Mouse (Mus musculus): ENCODE results near the gene Cavin2.

Cavin2 gene

DNA sequence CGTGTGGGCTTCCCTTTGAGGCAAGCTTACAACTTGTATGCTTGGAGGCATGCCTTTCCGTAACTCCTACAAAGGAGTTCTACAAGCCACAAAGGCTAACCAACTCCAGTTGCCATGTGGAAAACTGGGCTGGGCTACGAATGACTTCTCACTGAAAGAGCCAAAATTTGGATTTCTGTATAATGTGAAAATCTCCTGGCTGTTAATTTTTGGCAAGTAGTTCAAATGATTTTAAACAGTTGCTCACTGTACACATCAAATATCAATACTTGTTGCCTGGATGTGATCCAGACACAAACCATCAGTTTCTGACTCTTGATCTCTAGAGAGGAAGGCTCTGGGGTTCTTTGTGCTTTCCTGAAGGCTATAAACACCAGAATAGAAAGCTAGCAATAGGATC, 18.1 kb downstream of the Cavin2 start:
- DNase-seq (ENCODE audit: low read depth, low spot score): no peak

DNA sequence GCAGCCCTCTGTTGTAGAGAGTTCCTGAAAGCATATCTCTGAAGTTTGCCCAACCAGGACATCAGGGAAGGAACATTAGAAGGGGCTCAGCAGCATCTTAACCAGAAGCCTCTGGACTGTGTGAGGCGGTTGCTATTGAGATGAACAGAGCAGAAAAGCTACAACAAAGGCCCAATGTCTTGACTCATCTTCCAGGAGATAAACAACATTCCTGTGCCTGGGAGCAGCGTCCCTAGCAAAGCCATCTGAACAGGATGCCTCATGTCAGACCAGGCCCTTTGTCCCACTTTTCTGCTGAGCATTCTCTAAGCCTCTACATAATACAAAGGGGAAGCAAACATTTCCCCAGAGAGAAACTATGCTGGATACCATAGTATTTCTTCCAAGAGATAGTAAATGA, 26.6 kb downstream of the Cavin2 start:
- no peak for DNase-seq (ENCODE audit: low read depth, low spot score)

DNA sequence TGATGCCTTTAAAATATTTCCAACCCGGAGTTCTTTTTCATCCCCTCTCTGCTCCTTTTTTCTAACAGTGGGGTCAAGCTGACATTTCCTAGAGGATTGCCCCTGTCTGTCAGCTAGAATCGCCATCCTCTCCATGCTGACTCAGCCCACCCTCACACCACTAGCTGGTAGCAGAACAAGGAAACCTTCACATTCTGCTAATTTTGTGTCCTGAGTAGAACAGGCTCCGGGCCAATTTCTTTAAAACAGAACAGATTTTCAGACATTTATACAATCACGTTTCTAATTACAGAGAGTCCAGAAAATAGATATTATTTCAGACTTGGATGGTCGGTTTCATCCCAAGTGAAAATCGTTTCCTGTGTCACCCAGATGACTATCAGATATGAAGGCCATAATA, 34.6 kb downstream of the Cavin2 start:
- no peak for DNase-seq (ENCODE audit: low read depth, low spot score)

DNA sequence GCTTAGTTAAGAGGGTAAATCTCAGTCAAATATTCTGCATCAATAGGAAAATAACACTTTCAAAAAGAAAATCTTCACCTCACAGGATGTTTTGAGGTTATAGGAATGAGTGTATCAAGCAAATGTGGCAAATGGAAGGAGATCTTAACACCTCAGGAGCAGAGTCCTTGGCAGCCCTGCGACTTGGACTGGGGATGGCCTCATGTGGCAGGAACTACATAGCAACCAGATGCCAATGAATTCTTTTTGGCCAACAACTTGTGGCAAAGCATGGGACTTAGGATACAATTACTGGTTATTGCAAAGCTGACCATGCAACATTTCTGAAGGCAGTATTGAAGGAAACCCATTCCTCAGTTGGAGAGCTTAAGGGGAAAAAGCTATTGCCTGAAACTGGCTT, 39.6 kb downstream of the Cavin2 start:
- DNase-seq (ENCODE audit: low read depth, low spot score): no peak

DNA sequence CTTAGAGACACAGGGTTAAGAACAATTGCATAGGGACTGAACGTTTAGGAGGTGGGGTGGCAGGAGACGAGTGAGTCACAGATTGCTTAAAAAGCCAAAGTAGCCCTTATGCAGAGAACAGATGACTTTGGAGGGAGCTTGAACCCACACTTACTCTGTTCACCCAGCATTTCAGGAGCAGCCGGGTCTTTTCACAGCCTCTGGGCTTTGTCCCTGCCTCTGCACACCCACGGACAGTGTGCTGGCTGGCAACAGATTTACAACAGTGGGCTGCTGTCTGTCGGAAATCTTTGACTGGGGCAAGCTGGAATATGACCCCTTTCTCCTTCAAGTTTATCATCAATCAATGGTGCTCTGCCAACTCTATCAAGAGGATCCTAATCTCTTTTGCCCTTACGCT, 44.1 kb downstream of the Cavin2 start:
- DNase-seq (ENCODE audit: low read depth, low spot score): no peak

DNA sequence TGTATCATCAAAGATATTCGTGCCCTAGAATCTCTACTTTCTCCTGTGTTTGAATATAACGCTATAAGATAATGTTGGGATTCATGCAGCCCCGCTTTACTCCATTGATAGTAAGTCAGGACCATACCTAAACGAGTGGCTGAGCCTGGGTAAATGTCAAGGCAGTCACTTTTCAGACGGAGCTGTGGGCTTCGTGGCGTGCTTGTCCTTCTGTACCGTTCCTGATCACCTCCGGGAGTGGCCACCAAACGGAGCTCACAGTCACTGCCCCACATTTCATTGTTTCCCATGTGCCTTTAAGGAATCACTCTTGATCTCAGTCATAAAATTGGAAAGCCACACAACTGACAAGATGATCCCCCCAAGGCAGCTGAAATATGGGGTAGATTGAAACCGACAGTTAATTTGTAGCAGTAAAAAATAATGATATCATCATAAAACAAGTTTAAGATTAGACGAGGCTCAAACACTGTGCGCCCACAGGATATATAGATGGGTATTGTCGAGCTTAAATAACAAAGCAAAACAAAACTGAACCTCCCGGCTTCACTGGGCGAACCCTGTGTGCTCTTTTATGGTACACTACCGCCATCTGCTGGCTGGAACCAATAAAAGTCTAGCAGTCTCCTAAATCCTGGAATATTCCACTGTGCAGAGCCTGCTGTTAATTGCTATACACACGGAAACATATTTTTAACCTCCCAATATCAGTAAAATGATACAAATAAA, 44.8 kb downstream of the Cavin2 start:
- DNase-seq (ENCODE audit: low read depth, low spot score): peak; percentile 66

DNA sequence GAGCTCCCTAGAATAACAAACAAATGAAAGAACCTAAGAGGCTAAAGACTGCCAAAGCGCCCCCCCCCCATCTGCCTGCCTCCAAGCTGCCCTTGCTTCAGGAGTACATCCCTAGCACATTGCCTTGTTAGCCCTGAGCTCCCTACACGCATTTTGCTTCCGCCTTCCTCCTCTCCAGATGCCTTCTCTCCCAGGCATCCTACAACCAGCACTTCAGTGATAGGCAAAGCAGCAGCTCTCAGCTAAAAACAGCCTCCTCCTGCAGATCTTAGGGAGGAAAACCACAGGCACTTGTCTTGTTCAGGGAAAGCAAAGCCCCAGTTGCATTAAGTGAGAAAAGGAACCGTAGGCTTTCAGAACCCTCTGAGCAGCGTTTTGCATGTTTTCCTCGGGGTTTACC, 45.4 kb downstream of the Cavin2 start:
- DNase-seq (ENCODE audit: low read depth, low spot score): no peak

DNA sequence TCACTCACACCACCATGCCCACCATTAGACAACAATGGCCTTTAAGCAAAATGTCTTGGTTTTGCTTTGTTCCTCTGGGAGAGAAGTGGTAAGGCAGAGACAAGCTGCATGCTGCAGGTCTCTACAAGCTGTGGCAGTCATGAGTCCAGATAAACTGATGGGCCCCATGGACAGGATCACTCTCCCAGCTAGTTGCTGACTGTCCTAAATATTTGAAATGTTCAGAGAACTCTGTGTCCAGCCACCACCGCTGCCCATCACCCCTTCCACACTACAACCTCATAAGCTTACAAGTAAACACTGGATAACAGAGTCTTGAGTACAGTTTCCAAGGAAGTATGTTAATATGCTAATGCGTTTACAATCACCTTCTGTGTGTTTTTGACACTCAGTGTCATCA, 46.2 kb downstream of the Cavin2 start:
- no peak for DNase-seq (ENCODE audit: low read depth, low spot score)

DNA sequence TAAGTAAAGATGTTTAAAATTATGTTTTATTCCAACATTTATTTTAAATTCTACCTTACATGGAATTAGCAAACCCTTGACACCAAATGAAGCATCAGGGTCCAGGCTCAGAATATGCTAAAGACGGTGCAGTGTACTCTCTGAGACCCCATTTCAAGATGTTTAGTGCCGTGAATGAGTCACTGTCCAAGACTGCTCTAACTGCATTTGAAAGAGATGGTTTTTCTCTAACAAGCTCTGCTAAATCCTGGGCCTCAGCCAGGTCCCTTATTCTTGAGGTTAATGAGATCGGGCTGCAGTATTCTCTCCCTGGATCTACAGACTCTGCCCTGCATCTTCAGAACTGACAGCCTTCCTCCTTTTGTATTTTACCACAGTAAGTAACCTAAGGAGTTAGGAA, 55.2 kb downstream of the Cavin2 start:
- no peak for DNase-seq (ENCODE audit: low read depth, low spot score)

DNA sequence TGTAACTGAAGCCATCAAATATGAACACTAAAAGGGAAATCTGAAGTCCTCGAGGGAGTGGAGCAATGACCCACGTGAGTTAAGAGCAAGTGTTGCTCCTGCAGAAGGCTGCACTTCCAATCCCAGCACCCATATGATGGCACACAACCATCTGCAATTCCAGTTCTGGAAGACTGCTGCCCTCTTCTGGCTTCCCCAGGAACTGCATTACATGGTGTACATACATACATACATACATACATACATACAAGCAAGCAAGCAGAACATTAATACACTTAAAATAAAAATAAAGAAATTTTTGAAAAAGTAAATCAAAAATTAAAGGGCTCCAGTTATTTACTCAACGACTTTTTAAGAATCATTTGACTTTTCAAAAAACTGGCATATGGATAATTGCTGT, 58.7 kb downstream of the Cavin2 start:
- peak; percentile 19 for DNase-seq (ENCODE audit: low read depth, low spot score)

DNA sequence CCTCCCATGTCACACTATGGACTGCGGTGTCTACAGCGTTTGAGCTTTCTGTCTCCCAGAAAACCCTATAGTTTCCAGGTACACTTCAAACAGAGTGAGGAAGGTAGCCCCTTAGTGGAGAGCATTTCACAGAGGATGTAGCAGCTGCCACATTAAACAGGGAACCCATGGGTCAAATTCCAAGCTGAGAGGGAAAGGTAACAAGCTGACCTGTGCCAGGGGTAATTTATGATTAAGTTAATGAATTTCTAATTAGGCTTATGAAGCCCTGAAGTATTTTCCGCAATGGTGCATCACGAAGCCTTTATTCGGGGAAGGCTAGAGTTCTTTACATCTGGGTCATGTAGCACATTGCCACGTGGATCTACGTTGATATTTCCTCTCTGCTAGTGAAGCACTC, 59.7 kb downstream of the Cavin2 start:
- no peak for DNase-seq (ENCODE audit: low read depth, low spot score)

DNA sequence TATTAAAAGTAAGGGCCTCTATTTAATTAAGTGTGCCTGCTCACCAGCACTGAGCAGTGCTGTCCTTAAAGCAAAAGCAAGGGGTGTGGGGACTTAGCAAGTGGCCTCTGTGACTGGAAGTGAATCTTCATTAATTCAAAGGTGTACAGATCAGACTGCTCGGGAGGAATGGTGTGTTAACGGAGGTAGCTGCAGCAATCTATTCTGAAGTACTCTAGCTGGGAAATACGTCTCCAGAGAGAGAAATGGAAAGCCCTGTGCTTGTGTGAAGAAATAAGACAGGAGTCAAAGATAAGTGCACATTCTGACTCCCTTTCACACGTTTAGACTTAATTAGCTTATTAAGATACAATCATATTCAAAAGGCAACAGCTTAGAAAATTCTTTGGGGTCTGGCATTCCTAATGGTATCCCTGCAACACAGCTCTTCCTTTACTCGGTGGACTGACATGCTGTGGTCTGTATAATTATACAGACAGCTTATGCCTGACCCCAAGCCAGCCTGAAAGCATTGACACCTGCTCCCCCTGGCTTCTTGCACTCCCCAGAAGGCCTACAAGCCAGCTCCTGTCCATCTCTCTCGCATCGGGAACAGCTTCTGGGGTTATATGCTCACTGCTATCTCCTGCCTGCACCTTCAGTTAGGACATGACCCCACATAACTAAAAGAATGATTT, 60.5 kb downstream of the Cavin2 start:
- DNase-seq (ENCODE audit: low read depth, low spot score): no peak
